Mouse (Mus musculus): ENCODE measurements around the gene Znhit2. TPM values are rescaled to one million over a fixed set of nuclear protein-coding genes. Genes with fewer than 3 reads are reported as not detected.
A peak's percentile ranks its signal among the peaks of the same experiment; 100 is the strongest.

The Znhit2 gene
- 33.2 TPM in 2 replicates for polyA plus RNA-seq (2015; fragmentation: Nextera tagmentation; extraction: Ambion mirVana)

- peak within 1 kb of the TSS; percentile 90 for H3K4me3 ChIP-seq
- H3K9me3 ChIP-seq: no peaks in the 10 kb centered on the region
- 0% methylated on average over 58 of the region's 58 CpGs for WGBS
- ATAC-seq (ENCODE audit: insufficient number of reproducible peaks, insufficient read depth, low FRiP score, low TSS enrichment, low read depth): peak; percentile 67
- H3K27me3 ChIP-seq: no peaks in the 10 kb centered on the region
- H3K9ac ChIP-seq: peak within 1 kb of the TSS; percentile 96
- H3K4me1 ChIP-seq: peaks cover 34% of the 10 kb centered on the region
- peaks cover 13% of the 10 kb centered on the region for H3K36me3 ChIP-seq
- H3K27ac ChIP-seq: peak within 1 kb of the TSS; percentile 94
- peak within 1 kb of the TSS; percentile 100 for H3K4me2 ChIP-seq
Observed at GRCm38 (mm10) chr19:6061021-6061533, at the start of gene Znhit2. Gene Znhit2, plus strand, starts transcription at chr19:6061192.

GRCm38 (mm10) chr19:6013691-6014090, 47.3 kb upstream of the Znhit2 start:
- no peak overlapping the region for H3K27ac ChIP-seq
- peaks cover 9% of the 10 kb centered on the region for H3K27me3 ChIP-seq
- peaks cover 11% of the 10 kb centered on the region for H3K36me3 ChIP-seq
- no peak overlapping the region; the same call in 1 of the 2 replicates for H3K4me3 ChIP-seq
- peaks cover 27% of the 10 kb centered on the region for H3K4me1 ChIP-seq
- 0 out of 2 replicates have a peak overlapping the region, but pooled peaks have one; percentile 82 for H3K4me2 ChIP-seq
- 78% methylated on average over 10 of the region's 10 CpGs for WGBS
- no peak for ATAC-seq (ENCODE audit: insufficient number of reproducible peaks, insufficient read depth, low FRiP score, low TSS enrichment, low read depth)
- H3K9ac ChIP-seq: peak overlapping the region; percentile 16; the same call in 1 of the 2 replicates
- no peaks in the 10 kb centered on the region for H3K9me3 ChIP-seq

GRCm38 (mm10) chr19:6014991-6015510, 45.9 kb upstream of the Znhit2 start:
- Histone ChIP-seq H3K9me3 (no peaks in the 10 kb centered on the region), H3K4me2 (peak overlapping the region; percentile 82), H3K9ac (peak overlapping the region; percentile 76), H3K4me1 (peaks cover 27% of the 10 kb centered on the region), H3K36me3 (peaks cover 4% of the 10 kb centered on the region), H3K4me3 (peak overlapping the region; percentile 56), H3K27me3 (peaks cover 9% of the 10 kb centered on the region), H3K27ac (0 out of 2 replicates have a peak overlapping the region, but pooled peaks have one; percentile 29)
- 0 out of 2 replicates have a peak, but pooled peaks have one; percentile 38 for ATAC-seq (ENCODE audit: insufficient number of reproducible peaks, insufficient read depth, low FRiP score, low TSS enrichment, low read depth)
- 3% methylated on average over 15 of the region's 18 CpGs for whole genome bisulfite sequencing

- Histone ChIP-seq H3K4me1 (peaks cover 27% of the 10 kb centered on the region), H3K4me3 (peak within 1 kb of the TSS; percentile 56), H3K36me3 (no peaks in the 10 kb centered on the region; the same call in 1 of the 2 replicates), H3K27ac (0 out of 2 replicates have a peak within 1 kb of the TSS, but pooled peaks have one; percentile 29), H3K9ac (peak within 1 kb of the TSS; percentile 76), H3K27me3 (peaks cover 9% of the 10 kb centered on the region), H3K9me3 (no peaks in the 10 kb centered on the region), H3K4me2 (peak within 1 kb of the TSS; percentile 82)
- peak; percentile 73 for ATAC-seq (ENCODE audit: insufficient number of reproducible peaks, insufficient read depth, low FRiP score, low TSS enrichment, low read depth)
- WGBS: 2% methylated on average over 40 of the region's 40 CpGs
Observed at GRCm38 (mm10) chr19:6015511-6016315, 45.3 kb upstream of the Znhit2 start, which contains the start of gene Capn1. Gene Capn1, minus strand, starts transcription at chr19:6015897.

GRCm38 (mm10) chr19:6016532-6016931, 44.5 kb upstream of the Znhit2 start:
- no peak for ATAC-seq (ENCODE audit: insufficient number of reproducible peaks, insufficient read depth, low FRiP score, low TSS enrichment, low read depth)
- Histone ChIP-seq H3K36me3 (no peaks in the 10 kb centered on the region), H3K9me3 (no peaks in the 10 kb centered on the region), H3K4me1 (peaks cover 27% of the 10 kb centered on the region), H3K4me2 (peak overlapping the region; percentile 82), H3K4me3 (no peak overlapping the region; the same call in 1 of the 2 replicates), H3K27me3 (peaks cover 9% of the 10 kb centered on the region), H3K27ac (no peak overlapping the region), H3K9ac (no peak overlapping the region)
- WGBS: 46% methylated on average over 7 of the region's 7 CpGs

- WGBS: 32% methylated on average over 15 of the region's 15 CpGs
- no peak overlapping the region for H3K4me2 ChIP-seq
- H3K27me3 ChIP-seq: peaks cover 9% of the 10 kb centered on the region
- H3K9ac ChIP-seq: no peak overlapping the region
- H3K27ac ChIP-seq: no peak overlapping the region
- no peak for ATAC-seq (ENCODE audit: insufficient number of reproducible peaks, insufficient read depth, low FRiP score, low TSS enrichment, low read depth)
- no peaks in the 10 kb centered on the region for H3K36me3 ChIP-seq
- no peaks in the 10 kb centered on the region for H3K9me3 ChIP-seq
- no peak overlapping the region for H3K4me3 ChIP-seq
- peaks cover 27% of the 10 kb centered on the region for H3K4me1 ChIP-seq
Observed at GRCm38 (mm10) chr19:6018142-6019089, 42.6 kb upstream of the Znhit2 start.

- WGBS: 59% methylated on average over 3 of the region's 3 CpGs
- no peak overlapping the region for H3K9ac ChIP-seq
Observed at GRCm38 (mm10) chr19:6020276-6020675, 40.7 kb upstream of the Znhit2 start.

GRCm38 (mm10) chr19:6023059-6023458, 37.9 kb upstream of the Znhit2 start:
- no peaks in the 10 kb centered on the region for H3K9me3 ChIP-seq
- no peaks in the 10 kb centered on the region for H3K4me1 ChIP-seq
- no peaks in the 10 kb centered on the region for H3K36me3 ChIP-seq
- ATAC-seq (ENCODE audit: insufficient number of reproducible peaks, insufficient read depth, low FRiP score, low TSS enrichment, low read depth): no peak
- 66% methylated on average over 8 of the region's 8 CpGs for WGBS
- no peak overlapping the region for H3K27ac ChIP-seq
- no peak overlapping the region for H3K4me3 ChIP-seq
- H3K27me3 ChIP-seq: no peaks in the 10 kb centered on the region
- no peak overlapping the region for H3K9ac ChIP-seq
- no peak overlapping the region for H3K4me2 ChIP-seq

More at GRCm38 (mm10) chr19:6020276-6020675, 40.7 kb upstream of the Znhit2 start:
- no peak for ATAC-seq (ENCODE audit: insufficient number of reproducible peaks, insufficient read depth, low FRiP score, low TSS enrichment, low read depth)
- H3K4me3 ChIP-seq: no peak overlapping the region
- H3K36me3 ChIP-seq: no peaks in the 10 kb centered on the region
- H3K27ac ChIP-seq: no peak overlapping the region
- H3K27me3 ChIP-seq: peaks cover 6% of the 10 kb centered on the region; the same call in 1 of the 2 replicates
- no peak overlapping the region for H3K4me2 ChIP-seq
- H3K9me3 ChIP-seq: no peaks in the 10 kb centered on the region
- peaks cover 12% of the 10 kb centered on the region for H3K4me1 ChIP-seq

- no peak overlapping the region for H3K27ac ChIP-seq
- no peaks in the 10 kb centered on the region for H3K4me1 ChIP-seq
- H3K27me3 ChIP-seq: no peaks in the 10 kb centered on the region
- ATAC-seq (ENCODE audit: insufficient number of reproducible peaks, insufficient read depth, low FRiP score, low TSS enrichment, low read depth): no peak
- no peaks in the 10 kb centered on the region for H3K9me3 ChIP-seq
- no peak overlapping the region for H3K4me3 ChIP-seq
- no peak overlapping the region for H3K4me2 ChIP-seq
- no peaks in the 10 kb centered on the region for H3K36me3 ChIP-seq
- 84% methylated on average over 7 of the region's 7 CpGs for WGBS
- no peak overlapping the region for H3K9ac ChIP-seq
Observed at GRCm38 (mm10) chr19:6023930-6024329, 37.1 kb upstream of the Znhit2 start.

- Histone ChIP-seq H3K4me2 (no peak overlapping the region), H3K4me1 (no peaks in the 10 kb centered on the region), H3K9ac (no peak overlapping the region), H3K27ac (no peak overlapping the region), H3K36me3 (no peaks in the 10 kb centered on the region), H3K27me3 (no peaks in the 10 kb centered on the region), H3K9me3 (no peaks in the 10 kb centered on the region), H3K4me3 (no peak overlapping the region)
- 67% methylated on average over 6 of the region's 6 CpGs for WGBS
- no peak for ATAC-seq (ENCODE audit: insufficient number of reproducible peaks, insufficient read depth, low FRiP score, low TSS enrichment, low read depth)
Observed at GRCm38 (mm10) chr19:6028991-6029390, 32.0 kb upstream of the Znhit2 start.

- WGBS: 84% methylated on average over 9 of the region's 9 CpGs
- Histone ChIP-seq H3K27ac (no peak overlapping the region), H3K4me3 (no peak overlapping the region), H3K9ac (no peak overlapping the region), H3K27me3 (no peaks in the 10 kb centered on the region), H3K4me2 (no peak overlapping the region), H3K36me3 (no peaks in the 10 kb centered on the region), H3K4me1 (no peaks in the 10 kb centered on the region), H3K9me3 (no peaks in the 10 kb centered on the region)
- ATAC-seq (ENCODE audit: insufficient number of reproducible peaks, insufficient read depth, low FRiP score, low TSS enrichment, low read depth): no peak
Observed at GRCm38 (mm10) chr19:6029426-6029825, 31.6 kb upstream of the Znhit2 start.

All from embryonic facial prominence, embryonic 13.5 days (tissue).